Mouse (Mus musculus) CH12.LX (cell line): Measurements from ENCODE around the gene Gm45837.

Experiments
- CHD2 ChIP-seq: IDR thresholded peaks from 2 replicates; pipeline ENCODE4 v1.6.1; 2011; ENCODE audit warnings: low read length, improper control_type of control experiment
- MAFK ChIP-seq: IDR thresholded peaks from 2 replicates; pipeline ENCODE4 v1.6.1; 2011; ENCODE audit warnings: low read length, improper control_type of control experiment; ENCODE audit not compliant: insufficient replicate concordance
- MXI1 ChIP-seq: IDR thresholded peaks from 2 replicates; pipeline ENCODE4 v1.6.1; 2011; ENCODE audit warnings: mild to moderate bottlenecking, low read depth, low read length, improper control_type of control experiment
- NRF1 ChIP-seq: IDR thresholded peaks from 2 replicates; pipeline ENCODE4 v1.6.1; 2014; ENCODE audit warnings: low read depth, mild to moderate bottlenecking, inconsistent platforms, low read length, improper control_type of control experiment, moderate library complexity
- POLR2A ChIP-seq: IDR thresholded peaks from 2 replicates; pipeline ENCODE4 v1.6.1; 2011; ENCODE audit warnings: low read depth, mild to moderate bottlenecking, improper control_type of control experiment, low read length
- RAD21 ChIP-seq: IDR thresholded peaks from 2 replicates; pipeline ENCODE4 v1.6.1; 2011; ENCODE audit warnings: low read depth, mild to moderate bottlenecking, low read length, improper control_type of control experiment, moderate library complexity
- USF1 ChIP-seq: IDR thresholded peaks from 2 replicates; pipeline ENCODE4 v1.6.1; 2014; ENCODE audit warnings: low read depth, mild to moderate bottlenecking, inconsistent platforms, low read length, improper control_type of control experiment
- ZMIZ1 ChIP-seq: IDR thresholded peaks from 2 replicates; pipeline ENCODE4 v1.6.1; 2012; ENCODE audit warnings: low read depth, mild to moderate bottlenecking, inconsistent platforms, low read length, improper control_type of control experiment

- TF ChIP-seq MXI1 (no peak), USF1 (no peak), RAD21 (no peak), NRF1 (no peak), POLR2A (no peak), ZMIZ1 (no peak), MAFK (no peak), CHD2 (no peak)
Measured at GRCm38 (mm10) chr7:101414661-101415511, 4.2 kb downstream of the Gm45837 start.
